Mouse (Mus musculus): ENCODE results near the gene Il27ra.
"Not testable (repeated sequence)": the region's sequence is repeated elsewhere in the genome, so short reads cannot be mapped to it uniquely, and the experiment has no call there.

Gene Il27ra

DNA sequence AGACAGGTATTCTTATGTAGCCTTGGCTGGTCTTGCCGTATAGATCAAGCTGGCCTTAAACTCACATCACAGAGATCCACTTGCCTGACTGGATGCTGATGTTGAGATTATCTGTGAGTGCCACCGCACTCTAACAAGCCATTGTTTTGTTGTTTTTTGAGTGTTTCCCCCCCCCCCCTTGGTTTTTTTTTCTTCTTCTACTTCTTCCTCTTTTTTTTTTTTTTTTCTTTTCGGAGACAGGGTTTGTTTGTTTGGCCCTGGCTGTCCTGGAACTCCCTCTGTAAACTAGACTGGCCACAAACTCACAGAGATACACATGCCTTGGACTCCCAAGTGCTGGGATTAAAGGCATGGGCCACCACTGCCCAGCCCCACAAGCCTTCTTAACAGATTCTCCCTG is 48.4 kb downstream of the Il27ra start:
- no peak for DNase-seq

DNA sequence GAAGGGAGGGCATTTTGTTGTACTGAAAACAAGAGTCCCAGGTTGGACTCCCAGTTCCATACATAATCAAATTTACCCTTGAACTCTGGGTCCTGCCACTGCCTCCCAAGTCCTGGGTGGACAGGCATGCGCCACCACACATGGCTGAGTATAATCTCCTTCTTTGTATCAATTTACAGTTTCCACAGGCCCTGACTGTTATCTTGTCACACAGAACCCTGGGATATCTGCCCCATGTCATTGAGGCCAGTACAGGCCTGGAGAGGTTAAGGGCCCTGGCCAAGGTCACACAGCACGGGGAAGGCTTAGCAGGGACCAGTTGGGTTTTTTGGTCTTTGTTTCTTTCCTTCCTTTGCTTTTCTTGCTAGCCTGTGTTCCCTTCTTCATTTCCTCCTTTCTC is 49.9 kb downstream of the Il27ra start:
- DNase-seq, result no peak

DNA sequence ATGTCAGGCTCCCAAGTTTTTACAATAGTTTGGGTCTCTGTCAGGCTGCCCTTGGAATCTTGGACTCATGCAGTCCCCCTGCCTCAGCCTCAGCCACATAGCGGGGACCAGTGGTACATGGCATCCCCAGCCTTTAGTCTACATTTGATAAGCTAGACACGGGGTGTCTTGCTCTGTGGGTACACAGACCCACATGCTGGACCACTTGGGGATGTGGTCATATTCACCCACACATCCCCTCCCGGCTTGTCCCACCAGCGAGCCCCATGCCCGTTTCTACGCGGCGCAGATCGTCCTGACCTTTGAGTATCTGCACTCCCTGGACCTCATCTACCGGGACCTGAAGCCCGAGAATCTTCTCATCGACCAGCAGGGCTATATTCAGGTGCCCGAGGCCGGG is 52.2 kb downstream of the Il27ra start:
- DNase-seq, result no peak

DNA sequence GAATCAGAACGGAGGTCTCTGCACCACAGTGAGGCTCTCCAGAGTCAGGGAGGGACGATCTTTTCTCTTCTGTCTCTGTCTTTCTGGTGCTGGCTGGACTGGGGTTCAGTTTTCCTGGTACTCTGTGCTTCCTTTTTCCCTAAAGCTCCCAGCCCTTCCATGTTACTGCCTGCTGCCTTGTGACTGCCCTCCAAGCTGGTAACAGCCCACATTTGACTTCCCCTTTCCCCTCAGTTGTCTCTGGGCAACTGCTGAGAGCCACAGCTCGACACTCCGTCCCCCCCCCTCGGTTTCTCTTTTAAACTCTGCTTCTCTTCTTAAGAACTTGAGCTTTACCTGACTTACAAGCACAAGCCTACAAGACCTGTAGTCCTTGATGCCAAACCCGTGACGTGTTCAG is 53.1 kb downstream of the Il27ra start:
- DNase-seq, result no peak

DNA sequence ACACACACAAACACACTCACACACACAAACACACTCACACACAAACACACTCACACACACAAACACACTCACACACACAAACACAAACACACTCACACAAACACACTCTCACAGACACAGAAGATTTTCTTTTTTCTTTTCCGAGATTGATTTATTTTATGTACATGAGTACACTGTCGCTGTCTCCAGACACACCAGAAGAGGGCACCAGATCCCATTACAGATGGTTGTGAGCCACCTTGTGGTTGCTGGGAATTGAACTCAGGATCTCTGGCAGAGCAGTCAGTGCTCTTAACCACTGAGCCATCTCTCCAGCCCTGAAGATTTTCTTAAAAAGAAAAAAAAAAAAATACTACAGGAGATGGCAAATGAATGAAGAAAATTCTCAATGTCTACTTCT is 59.2 kb downstream of the Il27ra start:
- not testable (repeated sequence) for DNase-seq

DNA sequence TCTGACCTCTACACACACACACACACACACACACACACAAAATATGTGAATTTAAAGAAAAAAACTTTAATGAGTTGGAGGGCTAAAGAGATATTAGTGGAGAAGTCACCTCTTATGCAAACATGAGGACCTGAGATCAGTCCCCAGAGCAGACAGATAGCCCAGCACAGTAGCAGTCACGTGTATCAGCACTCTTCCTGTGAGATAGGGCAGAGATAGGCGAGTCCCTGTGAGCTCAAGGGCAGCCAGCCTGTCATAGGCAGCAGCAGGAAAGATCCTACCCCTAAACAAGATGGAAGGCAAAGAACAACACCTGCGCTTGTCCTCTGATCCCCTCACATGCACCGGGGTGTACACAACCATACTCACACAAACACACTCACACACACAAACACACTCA is 59.9 kb downstream of the Il27ra start:
- DNase-seq, result no peak

DNA sequence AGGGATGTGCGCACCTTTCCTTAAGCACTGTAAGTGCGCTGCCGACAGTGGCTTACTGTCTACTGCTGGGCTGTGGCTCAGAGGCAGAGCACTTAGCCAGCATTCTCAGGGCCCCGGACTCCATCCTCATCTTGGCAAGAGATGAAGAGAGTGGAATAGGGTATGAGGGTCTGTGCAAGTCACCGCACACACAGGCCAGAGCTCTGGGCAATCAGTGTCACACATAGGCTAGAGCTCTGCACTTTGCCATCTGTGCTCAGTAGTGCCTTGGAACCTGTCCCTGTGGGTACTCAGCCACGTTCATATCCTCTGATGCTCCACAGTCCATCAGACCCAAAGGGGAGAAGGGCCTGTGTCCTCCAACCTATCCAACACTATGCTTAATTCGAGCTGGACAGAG is 60.9 kb downstream of the Il27ra start:
- no peak for DNase-seq

DNA sequence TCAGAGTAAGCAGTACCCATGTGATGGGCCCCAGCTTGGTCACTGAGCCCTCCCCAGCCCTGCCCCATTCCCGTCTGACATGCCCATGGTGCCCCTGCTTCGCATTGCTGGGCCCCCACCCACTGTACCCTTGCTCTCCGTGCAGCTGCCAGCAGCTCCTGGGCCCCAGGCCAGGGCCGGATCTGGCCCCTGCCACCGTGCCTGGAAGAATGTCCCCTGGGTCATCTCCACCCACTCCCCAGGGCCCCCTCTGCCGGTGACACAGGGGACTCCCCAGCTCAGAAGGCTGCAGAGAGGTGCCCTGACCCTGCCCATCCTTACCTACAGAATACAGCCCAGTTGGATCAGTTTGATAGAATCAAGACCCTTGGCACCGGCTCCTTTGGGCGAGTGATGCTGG is 61.5 kb downstream of the Il27ra start:
- no peak for DNase-seq

Data from kidney, adult 11 months (tissue).